Mouse (Mus musculus) adrenal gland, adult 10 weeks (tissue): ENCODE measurements around the gene Slc31a2. TPM values are rescaled to one million over a fixed set of nuclear protein-coding genes. Genes with fewer than 3 reads are reported as not detected.

Source experiments
- polyA plus RNA-seq: library from polyadenylated mRNA; stranded (reverse); fragments of 350-450 nt; fragmentation: Illumina TruSeq; extraction: RNeasy Lipid Tissue Mini Kit (QIAGEN cat#74804); gene quantifications from one replicate; pipeline ENCODE4 v1.2.3, GENCODE M21; 2014; ENCODE audit warnings: low read depth, low replicate concordance

The Slc31a2 gene
- 26.8 TPM for polyA plus RNA-seq

GRCm38 (mm10) chr4:62262276-62262675 lies at the start of gene Slc31a2:
Gene Slc31a2, plus strand, starts transcription at chr4:62262562.

GRCm38 (mm10) chr4:62230769-62231168 lies 31.6 kb upstream of the Slc31a2 start, which contains the start of gene Zfp37:
Gene Zfp37, minus strand, starts transcription at chr4:62231047.

Other genes with a start within 250 kb of the Slc31a2 start
- not detected for gene Mup20, start 208.4 kb upstream of the Slc31a2 start, polyA plus RNA-seq
- gene Mup3, start 175.2 kb upstream of the Slc31a2 start, polyA plus RNA-seq, result 3.6 TPM
- not detected for gene Mup21, start 111.7 kb upstream of the Slc31a2 start, polyA plus RNA-seq
- 17.8 TPM for gene Zfp37, start 31.5 kb upstream of the Slc31a2 start, polyA plus RNA-seq
- gene Fkbp15, start 98.0 kb downstream of the Slc31a2 start, polyA plus RNA-seq, result 17.0 TPM
- gene Slc31a1, start 98.2 kb downstream of the Slc31a2 start, polyA plus RNA-seq, result 147 TPM
- 68.4 TPM for gene Cdc26, start 146.1 kb downstream of the Slc31a2 start, polyA plus RNA-seq
- 29.9 TPM for gene Prpf4, start 146.2 kb downstream of the Slc31a2 start, polyA plus RNA-seq
- gene Rnf183, start 172.7 kb downstream of the Slc31a2 start, polyA plus RNA-seq, result not detected
- 1.0 TPM for gene Wdr31, start 208.3 kb downstream of the Slc31a2 start, polyA plus RNA-seq
- 0.35 TPM for gene Bspry, start 217.5 kb downstream of the Slc31a2 start, polyA plus RNA-seq
- not detected for gene Hdhd3, start 240.9 kb downstream of the Slc31a2 start, polyA plus RNA-seq